Mouse (Mus musculus) lung, postnatal 36 days (tissue): ENCODE data around the gene Ifi27l2b.
"Not testable (repeated sequence)": the region's sequence is repeated elsewhere in the genome, so short reads cannot be mapped to it uniquely, and the experiment has no call there.

Experiments
- DNase-seq: peaks from one replicate; pipeline ENCODE4 v3.0.0; 2022; ENCODE audit warnings: mixed read lengths

Gene Ifi27l2b

DNA sequence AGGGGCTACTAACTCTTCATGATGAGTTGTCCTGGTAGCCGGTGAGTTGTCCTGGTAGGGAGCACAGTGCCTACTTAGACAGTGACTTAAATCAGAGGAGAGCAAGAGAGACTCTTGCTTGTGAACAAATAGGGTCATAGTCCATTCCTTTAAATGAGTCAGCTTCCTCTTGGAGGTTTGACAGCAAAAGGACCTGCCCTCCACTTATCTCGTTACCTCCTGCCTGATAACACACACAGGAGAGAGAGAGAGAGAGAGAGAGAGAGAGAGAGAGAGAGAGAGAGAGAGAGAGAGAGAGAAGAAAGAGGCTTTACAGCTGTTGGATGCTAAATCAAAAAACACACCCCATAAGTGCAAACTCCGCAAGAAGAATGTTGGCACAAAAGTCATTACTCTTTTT is at the start of gene Ifi27l2b:
Gene Ifi27l2b, minus strand, starts transcription at position 84 of the 400 bp plus-strand sequence.
- no peak for DNase-seq

DNA sequence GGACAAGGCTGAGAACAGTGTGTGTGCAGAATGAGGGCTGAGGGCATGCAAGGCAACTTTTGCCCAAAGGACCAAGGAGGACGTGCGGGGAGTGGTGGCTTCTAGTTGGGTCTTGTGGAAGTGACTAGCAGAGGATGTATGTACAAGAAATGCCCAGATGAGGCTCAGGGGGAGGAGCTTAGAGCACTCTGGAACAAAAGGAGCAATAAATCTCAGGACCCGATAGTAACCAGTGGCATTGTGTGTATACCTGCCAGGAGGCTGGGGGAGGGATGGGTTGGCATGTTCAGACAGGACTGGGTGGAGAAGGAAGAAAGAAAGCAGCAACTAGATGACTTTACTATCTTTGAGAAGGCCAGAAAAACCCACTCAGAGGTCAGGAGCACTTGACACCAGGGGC is 47.4 kb upstream of the Ifi27l2b start:
- no peak for DNase-seq

DNA sequence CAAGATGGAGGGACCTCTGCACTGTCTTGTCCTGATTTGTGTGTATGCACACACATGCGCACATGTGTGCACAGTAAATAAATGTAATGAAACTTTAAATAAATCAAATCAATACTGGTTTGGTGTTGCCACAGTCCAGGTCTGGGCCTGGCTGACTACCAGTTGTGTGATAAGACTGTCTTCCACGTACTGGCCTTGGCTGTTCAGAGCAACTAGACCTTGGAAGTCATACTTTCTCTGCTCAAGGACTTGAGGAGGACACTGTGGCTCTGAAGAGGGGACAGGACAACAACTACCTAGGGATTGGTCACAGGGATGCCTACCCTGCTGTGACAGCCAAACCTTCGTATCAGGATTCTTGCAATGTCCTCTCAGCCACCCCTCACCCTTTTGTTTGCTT is 46.3 kb upstream of the Ifi27l2b start:
- no peak for DNase-seq

DNA sequence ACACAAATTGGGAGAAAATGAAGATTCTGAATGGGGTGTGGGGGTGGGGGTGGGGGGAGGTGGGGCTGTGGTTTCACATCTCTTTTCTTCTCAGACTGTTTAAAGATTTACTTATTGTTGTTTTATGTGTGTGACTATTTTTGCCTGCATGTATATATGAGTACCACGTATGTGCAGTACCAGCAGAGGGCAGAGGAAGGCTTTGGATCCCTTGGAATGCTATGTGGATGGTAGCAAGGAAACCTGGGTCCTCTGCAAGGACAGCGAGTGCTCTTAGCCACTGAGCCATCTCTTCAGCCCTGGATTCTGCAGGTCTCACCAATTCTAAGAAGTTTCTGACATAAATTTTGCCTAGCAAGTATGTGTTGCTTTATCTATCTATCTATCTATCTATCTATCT is 42.2 kb upstream of the Ifi27l2b start:
- DNase-seq: peak; percentile 37

DNA sequence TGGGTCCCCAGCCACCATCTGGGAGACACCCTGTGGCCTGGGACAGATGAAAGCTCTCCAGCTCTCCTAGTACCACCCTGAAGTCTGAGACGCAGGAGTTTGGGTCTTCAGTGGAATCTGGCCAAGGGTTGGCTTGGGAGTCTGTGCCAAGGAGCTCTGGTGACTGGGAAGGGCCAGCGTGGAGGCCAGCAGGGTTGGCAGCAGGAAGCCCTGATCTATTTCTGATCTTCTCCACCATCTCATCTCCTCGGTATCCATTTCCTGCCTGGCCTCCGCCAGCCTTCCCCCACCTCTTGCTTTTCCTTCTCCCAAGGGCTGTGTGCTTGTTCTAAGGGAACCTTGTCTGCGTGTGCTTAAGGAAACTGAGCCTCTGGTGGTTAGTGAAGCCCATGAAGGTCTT is 41.7 kb upstream of the Ifi27l2b start:
- peak; percentile 21 for DNase-seq

DNA sequence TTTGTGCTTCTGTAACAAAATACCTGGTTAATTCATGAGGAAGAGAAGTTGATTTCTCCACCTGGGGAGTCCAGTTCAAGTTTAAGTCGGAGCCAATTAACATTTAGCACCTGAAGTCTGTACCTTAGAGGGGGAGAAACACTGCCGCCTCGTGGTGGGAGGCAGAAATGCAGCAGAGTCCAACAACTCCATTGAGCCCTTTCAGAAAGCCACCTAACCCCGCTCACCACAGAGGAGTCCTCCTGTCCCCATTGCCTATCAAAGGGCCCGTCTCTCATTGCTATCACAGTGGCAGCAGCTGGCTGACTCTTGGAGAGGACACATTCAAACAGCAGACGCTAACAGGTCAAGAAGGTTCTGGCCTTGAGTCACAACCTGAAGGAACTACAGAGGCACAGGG is 37.5 kb upstream of the Ifi27l2b start:
- peak; percentile 78 for DNase-seq

DNA sequence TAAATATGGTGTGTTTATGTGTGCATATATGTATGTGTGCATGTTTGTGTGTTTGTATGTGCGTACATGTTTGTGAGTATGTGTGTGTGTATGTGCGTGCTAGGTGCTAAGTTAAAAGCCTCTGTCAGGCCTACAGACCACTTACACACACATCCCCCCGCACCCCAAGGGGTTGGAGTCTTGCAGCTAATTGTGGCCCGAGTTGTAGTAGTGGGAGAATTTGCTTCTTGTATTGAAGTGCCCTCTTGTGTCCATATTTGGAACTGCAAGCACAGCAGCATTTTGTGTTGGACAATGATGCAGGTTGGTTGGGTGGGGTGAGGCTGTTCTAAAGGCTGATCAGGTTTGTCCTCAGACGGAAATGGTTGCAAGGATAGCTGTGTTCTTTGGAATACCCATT is 35.7 kb upstream of the Ifi27l2b start:
- DNase-seq: peak; percentile 93

DNA sequence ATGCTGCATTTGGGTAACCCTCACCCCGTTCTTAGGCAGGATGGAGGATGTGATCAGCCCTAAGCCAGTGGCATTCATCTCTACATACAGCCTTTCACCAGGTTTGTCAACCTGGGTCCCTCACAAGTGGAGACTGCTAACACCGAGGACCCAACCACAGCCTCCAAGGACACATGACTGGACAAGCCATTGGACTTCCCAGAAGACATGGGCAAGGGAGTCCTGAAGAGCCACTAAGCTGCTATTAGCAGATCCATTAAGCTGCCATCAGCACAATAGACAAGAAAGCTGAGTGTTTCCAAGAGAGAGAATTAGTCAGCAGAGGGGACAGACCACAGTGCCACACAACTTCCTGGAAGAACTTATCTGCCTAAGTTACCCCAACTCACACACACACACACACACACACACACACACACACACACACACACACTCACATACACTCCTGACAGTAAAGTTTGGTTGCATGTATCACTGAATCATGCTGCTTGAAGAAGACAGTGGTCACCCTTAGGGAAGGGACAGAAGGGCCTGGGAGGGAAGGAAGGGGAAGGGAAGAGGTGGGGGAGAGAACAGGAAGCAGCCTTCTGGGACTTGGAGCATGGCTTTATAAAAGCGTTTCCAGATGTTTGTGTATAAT is 34.2 kb upstream of the Ifi27l2b start:
- no peak for DNase-seq

DNA sequence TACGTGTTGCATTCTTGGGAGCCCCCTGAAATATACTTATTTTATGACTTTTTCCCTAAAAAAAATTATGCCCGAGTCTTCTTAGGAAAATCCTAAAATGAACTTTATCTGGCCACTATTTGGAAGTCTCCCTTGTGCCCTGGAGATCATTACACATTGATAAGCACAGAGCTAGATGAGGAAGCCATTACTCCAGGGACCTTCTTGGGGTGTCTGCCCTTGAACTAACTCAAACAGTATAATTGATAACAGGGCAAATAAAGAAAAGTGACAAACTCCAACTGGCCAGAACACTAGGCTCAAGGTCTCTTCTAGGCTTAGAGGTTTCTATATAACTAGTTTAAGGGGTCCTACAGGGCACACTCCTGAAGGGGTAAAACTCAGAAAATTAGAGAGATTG is 30.7 kb upstream of the Ifi27l2b start:
- DNase-seq: no peak

DNA sequence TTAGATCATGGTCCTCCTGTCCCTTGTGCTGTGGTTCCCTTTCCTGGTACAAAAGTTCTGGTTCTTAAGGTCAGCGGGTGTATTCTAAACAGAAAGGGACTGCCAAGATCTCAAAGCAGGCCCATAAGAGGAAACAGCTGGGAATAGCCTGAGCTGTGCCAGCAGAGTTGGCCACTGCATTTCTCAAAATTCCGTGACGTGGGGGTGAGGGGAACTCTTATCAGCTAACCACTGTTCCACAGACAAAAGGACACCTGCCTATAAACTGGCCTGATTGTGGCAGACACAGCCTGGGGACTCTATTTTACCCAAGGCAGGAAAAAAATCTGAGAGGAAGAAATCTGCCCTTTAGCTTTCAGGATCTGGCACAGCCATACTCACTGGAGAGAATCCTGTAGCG is 30.3 kb upstream of the Ifi27l2b start:
- peak; percentile 63 for DNase-seq

DNA sequence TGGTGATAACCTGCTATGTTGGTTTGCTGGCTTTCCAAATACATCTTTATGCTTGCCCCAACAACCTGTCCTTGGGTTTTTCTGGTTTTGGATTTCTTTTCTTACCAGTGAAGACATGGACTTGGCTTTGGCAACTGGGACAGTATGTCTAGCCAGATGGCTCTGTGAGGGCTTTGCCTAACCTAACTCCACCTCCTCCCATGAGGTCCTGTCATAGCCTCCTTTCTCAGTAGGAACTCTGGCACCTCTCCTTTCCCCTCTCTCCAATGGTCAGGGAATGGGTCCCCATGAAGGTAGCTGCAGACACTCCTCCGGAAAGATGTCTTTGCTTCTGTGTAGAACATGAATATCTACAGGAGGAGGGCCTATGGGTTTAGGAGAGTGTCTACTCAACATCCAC is 29.7 kb upstream of the Ifi27l2b start:
- peak; percentile 44 for DNase-seq

DNA sequence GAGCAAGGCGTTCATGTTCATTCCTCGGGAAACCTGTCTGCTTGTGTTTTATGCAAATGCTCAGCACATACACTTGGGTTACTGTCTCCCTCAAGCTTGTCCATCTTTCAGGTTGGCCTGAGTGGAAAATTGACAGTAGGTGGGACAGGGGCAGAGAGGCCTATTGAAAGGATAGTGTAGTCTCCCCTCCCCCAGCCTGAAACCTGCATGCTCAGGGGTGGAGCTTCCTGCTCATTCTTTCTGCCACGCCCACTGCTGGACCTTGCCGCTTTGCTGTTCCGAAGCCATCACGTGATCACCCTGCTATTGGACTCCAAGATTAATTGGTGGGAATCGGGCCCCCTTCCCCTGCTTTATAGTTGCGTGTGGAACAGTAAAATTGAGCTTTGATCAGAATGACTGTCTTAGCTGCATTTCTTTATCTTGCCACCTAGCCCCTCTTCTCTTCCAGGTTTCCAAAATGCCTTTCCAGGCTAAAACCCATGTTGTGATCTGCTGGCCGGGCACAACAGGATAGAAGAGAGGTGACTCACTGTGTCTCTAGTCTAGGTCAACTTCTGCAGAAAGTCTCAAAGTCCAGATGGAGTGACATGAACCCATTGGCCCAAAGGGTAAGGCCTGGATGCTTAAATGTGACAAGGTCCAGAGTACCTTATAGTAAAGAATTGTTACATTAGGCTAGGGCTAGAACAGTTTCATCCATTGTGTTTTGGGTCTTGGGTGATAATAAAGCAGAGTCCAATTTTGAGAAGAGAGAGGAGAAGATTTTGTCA is 27.4 kb upstream of the Ifi27l2b start:
- DNase-seq: not testable (repeated sequence)

DNA sequence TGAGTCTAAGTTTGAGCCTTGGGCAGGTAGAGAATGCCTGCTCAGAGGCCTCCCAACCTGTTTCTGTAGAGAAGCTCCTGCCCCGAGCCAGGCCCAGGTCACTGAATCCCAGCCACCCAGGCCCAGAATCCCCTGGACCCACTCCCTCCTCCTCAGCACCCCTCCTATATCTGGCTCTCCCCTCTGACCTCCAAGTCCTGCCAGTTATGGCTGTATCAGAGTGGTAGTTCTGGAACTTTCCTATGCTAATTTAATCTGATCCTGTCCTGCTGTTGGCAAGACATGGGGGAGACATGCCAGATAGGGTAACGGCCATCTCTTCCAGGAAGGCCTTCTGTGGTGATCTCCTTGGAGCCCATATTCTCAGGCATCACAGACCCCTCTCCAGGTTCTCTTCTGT is 25.8 kb upstream of the Ifi27l2b start:
- no peak for DNase-seq

DNA sequence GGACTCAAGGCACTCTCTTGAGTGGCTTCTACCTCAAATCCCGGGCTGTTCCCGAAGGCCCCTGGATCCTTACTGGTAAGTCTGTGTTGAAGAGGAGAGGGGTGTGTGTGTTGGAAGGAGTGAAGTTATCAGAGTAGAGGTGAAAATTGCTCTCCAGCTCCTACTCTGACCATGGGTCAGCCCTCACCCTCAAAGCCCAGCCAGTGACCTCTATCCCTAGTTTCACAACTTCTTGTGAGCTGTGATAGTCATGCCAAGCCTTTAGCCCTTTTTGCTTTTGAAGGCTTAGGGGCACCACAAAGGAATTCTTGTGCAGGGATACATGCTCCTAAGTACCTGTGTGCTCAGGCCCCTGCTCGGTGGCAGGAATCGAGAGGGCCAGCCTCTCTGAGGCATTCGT is 24.6 kb upstream of the Ifi27l2b start:
- DNase-seq: peak; percentile 32

DNA sequence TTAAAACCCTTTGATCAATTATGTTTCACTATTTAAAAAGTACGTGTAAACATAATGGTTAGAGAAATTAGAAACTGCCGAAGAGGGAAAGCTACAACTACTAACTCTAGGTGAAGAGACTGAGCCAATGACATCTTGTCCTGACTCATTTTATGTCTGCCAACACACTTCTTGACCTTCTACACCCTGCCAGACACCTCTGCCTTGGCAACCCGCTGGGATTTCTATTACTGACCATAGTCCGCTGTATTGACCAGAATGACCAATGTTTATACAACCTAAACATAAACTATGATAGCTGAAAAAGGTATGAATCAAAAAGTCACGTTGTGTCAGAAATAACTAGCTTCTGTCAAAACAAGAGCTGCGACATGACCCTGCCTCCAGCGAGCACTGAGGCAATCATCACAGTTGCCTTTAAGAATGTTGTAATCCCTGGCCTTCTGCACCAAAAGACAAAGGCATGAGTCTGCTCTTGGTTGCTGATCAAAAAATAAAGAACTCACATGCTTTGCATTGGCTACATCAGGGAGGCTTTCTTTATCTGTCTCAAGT is 20.5 kb upstream of the Ifi27l2b start:
- DNase-seq: no peak

DNA sequence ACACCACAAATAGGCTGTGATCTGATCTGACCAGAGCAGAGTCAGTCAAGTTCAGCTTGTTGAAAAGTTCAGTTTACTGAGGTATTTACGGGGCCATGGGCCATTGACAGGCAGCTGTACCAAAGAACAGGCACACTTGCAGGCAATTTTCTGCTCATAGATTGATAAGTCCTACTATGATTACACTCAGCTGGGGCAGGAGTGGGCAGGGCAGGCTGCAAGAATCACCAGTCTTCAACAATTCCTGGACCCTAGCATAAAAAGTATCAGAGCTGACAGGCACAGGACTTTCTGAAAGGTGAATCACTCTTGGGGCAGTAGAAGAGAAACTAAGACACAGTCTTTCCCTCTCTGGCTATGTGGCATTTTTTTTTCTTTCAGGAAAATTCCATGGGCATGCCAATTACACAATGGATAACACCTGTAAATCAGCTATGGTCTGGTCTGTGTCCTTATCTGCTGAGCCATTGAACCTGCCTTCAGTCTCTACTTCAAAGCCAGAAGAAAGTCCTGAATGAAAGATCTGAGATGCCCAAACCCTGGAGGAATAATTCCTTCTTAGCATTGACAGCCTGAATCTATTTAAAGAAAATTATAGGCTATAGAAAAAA is 19.9 kb upstream of the Ifi27l2b start:
- no peak for DNase-seq

DNA sequence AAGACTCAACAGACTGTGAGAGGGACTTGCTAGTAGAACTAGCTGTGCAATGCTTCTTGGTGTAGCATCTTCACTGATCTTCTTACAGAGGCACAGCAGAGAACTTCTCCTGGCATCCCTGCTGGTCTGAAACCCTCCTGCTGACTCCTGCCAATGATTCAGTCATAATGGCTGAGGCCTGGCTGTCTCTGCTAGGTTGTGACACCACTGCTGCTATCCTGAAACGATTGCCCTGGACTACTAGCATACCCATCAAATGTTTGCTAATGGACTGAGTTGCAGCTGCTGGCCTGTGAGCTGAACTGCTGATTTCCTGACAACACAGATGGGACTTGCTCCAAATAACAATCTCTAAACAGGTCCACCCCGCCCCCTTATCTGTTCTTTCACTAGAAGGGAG is 17.5 kb upstream of the Ifi27l2b start:
- peak; percentile 40 for DNase-seq

DNA sequence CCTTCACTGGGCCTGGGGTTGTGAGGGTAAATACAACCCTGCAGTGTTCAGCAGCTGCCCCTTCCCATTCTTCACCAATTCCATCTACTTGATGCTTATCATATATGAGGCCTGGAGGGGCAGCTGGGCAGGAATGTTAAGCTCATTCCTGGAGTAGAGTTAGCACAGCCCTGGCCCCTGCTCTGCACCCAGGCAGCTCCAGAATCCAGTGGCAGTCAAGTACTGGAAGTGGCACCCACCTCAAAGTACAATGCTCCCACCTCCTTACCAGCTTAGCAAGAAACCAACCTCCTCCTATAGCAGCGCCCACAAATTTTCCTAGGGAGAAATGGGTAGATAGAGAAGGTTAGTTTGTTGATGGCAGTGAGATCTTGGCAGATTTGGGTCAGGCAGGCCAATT is 296 bp downstream of the Ifi27l2b start:
- not testable (repeated sequence) for DNase-seq

DNA sequence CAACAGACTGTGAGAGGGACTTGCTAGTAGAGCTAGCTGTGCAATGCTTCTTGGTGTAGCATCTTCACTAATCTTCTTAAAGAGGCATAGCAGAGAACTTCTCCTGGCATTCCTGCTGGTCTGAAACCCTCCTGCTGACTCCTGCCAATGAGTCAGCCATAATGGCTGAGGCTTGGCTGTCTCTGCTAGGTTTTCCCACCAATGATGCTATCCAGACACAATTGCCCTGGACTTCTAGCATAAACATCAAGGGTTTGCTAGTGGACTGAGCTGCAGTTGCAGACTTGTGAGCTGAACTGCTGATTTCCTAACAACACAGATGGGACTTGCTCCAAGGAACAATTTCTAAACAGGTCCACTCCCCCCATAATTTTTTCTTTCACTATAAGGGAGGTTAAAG is 3.7 kb downstream of the Ifi27l2b start:
- DNase-seq: no peak

DNA sequence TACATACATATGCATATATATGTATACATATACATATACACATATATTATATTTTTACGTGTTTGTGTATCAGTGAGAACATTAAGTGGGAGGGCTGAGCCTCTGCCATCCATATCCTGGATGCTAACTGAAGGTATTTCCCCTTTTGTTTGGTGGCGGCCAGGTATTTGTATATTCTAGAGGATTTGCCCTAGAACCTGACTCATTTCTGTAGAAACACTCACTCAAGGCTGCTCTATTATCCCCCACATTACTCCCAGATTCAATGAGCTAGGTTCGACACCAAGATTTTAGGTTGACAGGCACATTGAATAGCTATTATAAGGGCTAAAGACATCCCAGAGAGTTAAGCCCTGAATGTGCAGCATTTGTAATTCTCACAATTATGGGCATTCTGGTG is 12.0 kb downstream of the Ifi27l2b start:
- no peak for DNase-seq

DNA sequence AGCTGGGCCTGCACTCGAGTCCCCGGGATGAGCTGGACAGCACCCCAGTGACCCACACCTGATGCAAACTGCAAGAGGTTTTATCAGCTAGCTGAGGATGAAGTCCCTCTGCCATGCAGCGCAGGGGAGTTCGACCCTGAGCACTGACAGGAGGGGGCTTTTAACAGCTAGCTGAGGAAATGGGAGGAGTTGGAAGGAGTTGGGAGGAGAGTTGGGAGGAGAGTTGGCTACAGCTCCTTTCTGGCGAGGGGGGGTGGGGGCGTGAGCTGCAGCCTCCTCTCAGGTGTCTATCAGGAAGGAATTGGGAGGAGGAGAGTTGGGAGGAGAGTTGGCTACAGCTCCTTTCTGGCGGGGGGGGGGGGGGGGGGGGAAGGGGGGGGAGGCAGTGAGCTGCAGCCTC is 12.8 kb downstream of the Ifi27l2b start:
- not testable (repeated sequence) for DNase-seq

DNA sequence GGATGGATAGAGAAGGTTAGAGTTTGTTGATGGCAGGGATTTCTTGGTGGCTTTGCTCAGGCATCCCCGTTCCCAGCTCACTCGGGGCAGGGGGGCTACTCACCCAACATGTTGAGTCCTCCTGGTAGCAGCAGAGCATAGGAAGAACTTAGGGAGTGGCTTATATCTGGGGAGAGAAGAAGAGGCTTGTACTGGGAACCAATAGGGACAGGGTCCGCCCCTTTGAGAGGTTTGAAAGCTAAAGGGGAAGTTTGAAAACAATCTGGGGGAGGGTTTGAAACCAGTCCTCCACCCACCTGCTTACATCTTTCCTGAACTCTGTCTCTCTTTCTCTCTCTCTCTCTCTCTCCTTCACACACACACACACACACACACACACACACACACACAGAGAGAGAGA is 13.5 kb downstream of the Ifi27l2b start, which contains the start of gene Ifi27l2a:
Gene Ifi27l2a, minus strand, starts transcription at position 157 of the 400 bp plus-strand sequence.
- DNase-seq: peak; percentile 40

DNA sequence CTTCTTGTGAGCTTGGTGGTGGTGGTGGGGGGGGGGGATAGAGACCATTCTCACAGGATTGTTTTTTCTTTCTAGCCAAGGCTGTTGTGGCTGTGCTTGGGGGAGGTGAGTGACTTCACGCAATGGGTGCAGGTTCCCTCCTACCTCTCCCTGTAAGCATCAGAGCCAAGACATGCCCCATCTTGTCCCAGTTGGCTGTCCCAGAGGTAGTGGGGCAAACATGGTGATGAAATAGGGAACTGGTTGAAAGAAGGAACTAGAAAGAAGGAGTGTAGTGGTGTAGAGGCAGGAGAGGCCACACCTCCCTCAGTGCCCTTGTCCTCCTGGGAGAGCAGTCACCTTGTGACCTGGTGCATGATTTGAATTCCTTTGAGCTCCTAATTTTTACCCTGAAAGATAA is 19.4 kb downstream of the Ifi27l2b start:
- no peak for DNase-seq

DNA sequence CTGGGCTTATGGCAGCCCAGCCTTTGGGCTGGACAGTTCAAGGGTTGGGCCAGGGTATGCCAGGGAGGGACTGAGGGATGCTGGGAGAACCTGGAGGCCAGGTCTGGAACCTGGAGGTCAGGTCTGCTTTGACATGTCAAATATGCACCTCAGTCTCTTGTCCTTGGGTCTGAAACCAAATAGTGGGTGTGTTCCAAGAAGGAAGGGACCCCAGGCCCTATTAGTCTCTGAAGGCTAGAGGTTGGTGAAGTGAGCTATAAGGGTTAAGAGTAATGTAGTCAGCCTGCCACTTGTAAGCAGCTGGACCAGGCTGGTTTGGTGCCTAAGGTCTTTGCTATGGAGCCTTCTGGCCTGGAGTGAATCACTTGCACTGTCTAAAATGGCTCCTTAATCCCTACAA is 22.2 kb downstream of the Ifi27l2b start:
- DNase-seq: no peak
